Mouse (Mus musculus): ENCODE data around the gene Ankib1. TPM values are rescaled to one million over a fixed set of nuclear protein-coding genes. Genes with fewer than 3 reads are reported as not detected.
"Not testable (repeated sequence)": the region's sequence is repeated elsewhere in the genome, so short reads cannot be mapped to it uniquely, and the experiment has no call there.

Gene Ankib1
- polyA plus RNA-seq (2015; fragmentation: Nextera tagmentation; extraction: Ambion mirVana), result 8.7 and 10.1 TPM in 2 replicates

- WGBS, result under 1% methylated on average over 105 of the region's 109 CpGs
- Histone ChIP-seq H3K36me3 (0 out of 2 replicates have a peak, but pooled peaks cover 3% of the 10 kb centered on the region), H3K4me3 (peak within 1 kb of the TSS; percentile 92), H3K27me3 (no peaks in the 10 kb centered on the region), H3K27ac (peak within 1 kb of the TSS; percentile 90), H3K9ac (peak within 1 kb of the TSS; percentile 86), H3K9me3 (no peaks in the 10 kb centered on the region), H3K4me2 (peak within 1 kb of the TSS; percentile 68), H3K4me1 (no peaks in the 10 kb centered on the region; the same call in 1 of the 2 replicates)
- peak; percentile 95 for ATAC-seq (ENCODE audit: insufficient number of reproducible peaks, low FRiP score, low TSS enrichment, low read depth)
These were observed at the start of gene Ankib1, which contains the start of gene Krit1 for GRCm38 (mm10) chr5:3802433-3803291. Gene Ankib1, minus strand, starts transcription at chr5:3802925. Gene Krit1, plus strand, starts transcription at chr5:3803184.

GRCm38 (mm10) chr5:3845026-3845425, 42.3 kb upstream of the Ankib1 start, which contains the start of gene Lrrd1:
Gene Lrrd1, plus strand, starts transcription at chr5:3845173.
- peak within 1 kb of the TSS; percentile 53 for H3K4me2 ChIP-seq
- H3K4me1 ChIP-seq, result peaks cover 5% of the 10 kb centered on the region
- 3% methylated on average over 24 of the region's 24 CpGs for WGBS
- peak within 1 kb of the TSS; percentile 10; the same call in 1 of the 2 replicates for H3K9ac ChIP-seq
- ATAC-seq (ENCODE audit: insufficient number of reproducible peaks, low FRiP score, low TSS enrichment, low read depth), result no peak
- no peak within 1 kb of the TSS for H3K27ac ChIP-seq
- H3K27me3 ChIP-seq, result no peaks in the 10 kb centered on the region
- H3K36me3 ChIP-seq, result 0 out of 2 replicates have a peak, but pooled peaks cover 10% of the 10 kb centered on the region
- H3K9me3 ChIP-seq, result no peaks in the 10 kb centered on the region
- peak within 1 kb of the TSS; percentile 35 for H3K4me3 ChIP-seq

GRCm38 (mm10) chr5:3834107-3834506, 31.4 kb upstream of the Ankib1 start:
- no peak for ATAC-seq (ENCODE audit: insufficient number of reproducible peaks, low FRiP score, low TSS enrichment, low read depth)
- Histone ChIP-seq H3K4me1 (no peaks in the 10 kb centered on the region), H3K9me3 (no peaks in the 10 kb centered on the region), H3K9ac (no peak overlapping the region), H3K4me3 (no peak overlapping the region), H3K27me3 (no peaks in the 10 kb centered on the region), H3K36me3 (peaks cover 41% of the 10 kb centered on the region), H3K4me2 (no peak overlapping the region), H3K27ac (no peak overlapping the region)
- WGBS, result 85% methylated on average over 1 of the region's 1 CpGs

GRCm38 (mm10) chr5:3808472-3808871, 5.7 kb upstream of the Ankib1 start:
- no peaks in the 10 kb centered on the region for H3K9me3 ChIP-seq
- H3K27me3 ChIP-seq, result no peaks in the 10 kb centered on the region
- H3K4me1 ChIP-seq, result no peaks in the 10 kb centered on the region; the same call in 1 of the 2 replicates
- H3K36me3 ChIP-seq, result peaks cover 15% of the 10 kb centered on the region
- H3K9ac ChIP-seq, result no peak overlapping the region
- no peak overlapping the region for H3K4me3 ChIP-seq
- no peak for ATAC-seq (ENCODE audit: insufficient number of reproducible peaks, low FRiP score, low TSS enrichment, low read depth)
- no peak overlapping the region for H3K27ac ChIP-seq
- no peak overlapping the region for H3K4me2 ChIP-seq
- 100% methylated on average over 1 of the region's 1 CpGs for WGBS

- peak; percentile 81 for ATAC-seq (ENCODE audit: insufficient number of reproducible peaks, low FRiP score, low TSS enrichment, low read depth)
These were observed 804 bp upstream of the Ankib1 start for GRCm38 (mm10) chr5:3803292-3804165.

GRCm38 (mm10) chr5:3801672-3802432, 873 bp downstream of the Ankib1 start:
- no peaks in the 10 kb centered on the region for H3K27me3 ChIP-seq
- peak overlapping the region; percentile 92 for H3K4me3 ChIP-seq
- peak overlapping the region; percentile 90 for H3K27ac ChIP-seq
- no peaks in the 10 kb centered on the region for H3K9me3 ChIP-seq
- no peaks in the 10 kb centered on the region for H3K36me3 ChIP-seq
- H3K4me2 ChIP-seq, result peak overlapping the region; percentile 68
- ATAC-seq (ENCODE audit: insufficient number of reproducible peaks, low FRiP score, low TSS enrichment, low read depth), result no peak
- H3K9ac ChIP-seq, result peak overlapping the region; percentile 86
- H3K4me1 ChIP-seq, result no peaks in the 10 kb centered on the region; the same call in 1 of the 2 replicates
- 4% methylated on average over 18 of the region's 18 CpGs for WGBS

More at GRCm38 (mm10) chr5:3803292-3804165, 804 bp upstream of the Ankib1 start:
- no peaks in the 10 kb centered on the region; the same call in 1 of the 2 replicates for H3K4me1 ChIP-seq
- peak overlapping the region; percentile 68 for H3K4me2 ChIP-seq
- no peaks in the 10 kb centered on the region for H3K27me3 ChIP-seq
- WGBS, result under 1% methylated on average over 36 of the region's 36 CpGs
- no peaks in the 10 kb centered on the region for H3K9me3 ChIP-seq
- H3K4me3 ChIP-seq, result peak overlapping the region; percentile 92
- H3K9ac ChIP-seq, result peak overlapping the region; percentile 86
- 0 out of 2 replicates have a peak, but pooled peaks cover 3% of the 10 kb centered on the region for H3K36me3 ChIP-seq
- H3K27ac ChIP-seq, result peak overlapping the region; percentile 90

- H3K9me3 ChIP-seq, result no peaks in the 10 kb centered on the region
- ATAC-seq (ENCODE audit: insufficient number of reproducible peaks, low FRiP score, low TSS enrichment, low read depth), result no peak
- H3K27me3 ChIP-seq, result no peaks in the 10 kb centered on the region
- H3K4me3 ChIP-seq, result no peak overlapping the region
- H3K36me3 ChIP-seq, result no peaks in the 10 kb centered on the region
- 64% methylated on average over 4 of the region's 4 CpGs for WGBS
- H3K4me1 ChIP-seq, result no peaks in the 10 kb centered on the region; the same call in 1 of the 2 replicates
- H3K27ac ChIP-seq, result no peak overlapping the region
- no peak overlapping the region for H3K4me2 ChIP-seq
- H3K9ac ChIP-seq, result no peak overlapping the region
These were observed 1.8 kb downstream of the Ankib1 start for GRCm38 (mm10) chr5:3800881-3801280.

GRCm38 (mm10) chr5:3800041-3800440, 2.7 kb downstream of the Ankib1 start:
- WGBS, result 81% methylated on average over 1 of the region's 1 CpGs
- no peaks in the 10 kb centered on the region; the same call in 1 of the 2 replicates for H3K4me1 ChIP-seq
- no peak overlapping the region for H3K27ac ChIP-seq
- H3K4me3 ChIP-seq, result no peak overlapping the region
- no peak for ATAC-seq (ENCODE audit: insufficient number of reproducible peaks, low FRiP score, low TSS enrichment, low read depth)
- no peak overlapping the region for H3K4me2 ChIP-seq
- H3K36me3 ChIP-seq, result no peaks in the 10 kb centered on the region
- no peaks in the 10 kb centered on the region for H3K9me3 ChIP-seq
- H3K27me3 ChIP-seq, result no peaks in the 10 kb centered on the region
- H3K9ac ChIP-seq, result no peak overlapping the region

- H3K4me1 ChIP-seq; H3K4me2 ChIP-seq; H3K27me3 ChIP-seq; H3K9me3 ChIP-seq; H3K36me3 ChIP-seq; ATAC-seq (ENCODE audit: insufficient number of reproducible peaks, low FRiP score, low TSS enrichment, low read depth); H3K4me3 ChIP-seq; H3K9ac ChIP-seq; H3K27ac ChIP-seq: not testable (repeated sequence)
These were observed 4.1 kb downstream of the Ankib1 start for GRCm38 (mm10) chr5:3798656-3799055.

- not testable (repeated sequence) for H3K36me3 ChIP-seq; H3K27ac ChIP-seq; H3K4me1 ChIP-seq; H3K4me3 ChIP-seq; ATAC-seq (ENCODE audit: insufficient number of reproducible peaks, low FRiP score, low TSS enrichment, low read depth); H3K9ac ChIP-seq; H3K27me3 ChIP-seq; H3K4me2 ChIP-seq; H3K9me3 ChIP-seq
- 93% methylated on average over 2 of the region's 2 CpGs for WGBS
These were observed 5.6 kb downstream of the Ankib1 start for GRCm38 (mm10) chr5:3797101-3797500.

GRCm38 (mm10) chr5:3791048-3791447, 11.7 kb downstream of the Ankib1 start:
- H3K4me3 ChIP-seq, result no peak overlapping the region
- H3K36me3 ChIP-seq, result no peaks in the 10 kb centered on the region
- H3K27me3 ChIP-seq, result no peaks in the 10 kb centered on the region
- no peak for ATAC-seq (ENCODE audit: insufficient number of reproducible peaks, low FRiP score, low TSS enrichment, low read depth)
- H3K4me1 ChIP-seq, result no peaks in the 10 kb centered on the region
- H3K4me2 ChIP-seq, result no peak overlapping the region
- no peaks in the 10 kb centered on the region for H3K9me3 ChIP-seq
- H3K27ac ChIP-seq, result no peak overlapping the region
- no peak overlapping the region for H3K9ac ChIP-seq
